Mouse (Mus musculus) ES-Bruce4 (cell line): Measurements from ENCODE around the gene Tmub1. TPM values are rescaled to one million over a fixed set of nuclear protein-coding genes. Genes with fewer than 3 reads are reported as not detected.

Experiments used
- H3K27ac ChIP-seq: 2 replicates; pipeline ENCODE4 v1.5.1; 2012; ENCODE audit warnings: low read length, inconsistent platforms; ENCODE audit not compliant: insufficient read depth
- H3K27me3 ChIP-seq: 2 replicates; pipeline ENCODE4 v1.6.1; 2012; ENCODE audit warnings: mild to moderate bottlenecking, low read length, inconsistent platforms; ENCODE audit not compliant: control insufficient read depth, poor library complexity, insufficient read depth, severe bottlenecking
- H3K36me3 ChIP-seq: 2 replicates; pipeline ENCODE4 v1.6.1; 2012; ENCODE audit warnings: inconsistent platforms, mild to moderate bottlenecking, low read length, moderate library complexity; ENCODE audit not compliant: control insufficient read depth, poor library complexity, insufficient read depth, severe bottlenecking
- H3K4me1 ChIP-seq: one replicate; pipeline ENCODE4 v1.8.1; 2011; ENCODE audit warnings: low read length; ENCODE audit not compliant: control insufficient read depth, insufficient read depth
- H3K4me3 ChIP-seq: 2 replicates; pipeline ENCODE4 v1.5.1; 2011; ENCODE audit warnings: low read depth, mild to moderate bottlenecking, low read length
- H3K9ac ChIP-seq: 2 replicates; pipeline ENCODE4 v1.6.1; 2012; ENCODE audit warnings: low read depth, mild to moderate bottlenecking, inconsistent platforms; ENCODE audit not compliant: poor library complexity, severe bottlenecking
- H3K9me3 ChIP-seq: replicated peaks from 2 replicates; pipeline ENCODE4 v1.6.1; 2012; ENCODE audit warnings: mild to moderate bottlenecking, low read length, inconsistent platforms; ENCODE audit not compliant: control insufficient read depth, poor library complexity, insufficient read depth, severe bottlenecking
- CTCF ChIP-seq: IDR thresholded peaks from one replicate; pipeline ENCODE4 v1.8.1; 2011; ENCODE audit warnings: low read depth, low read length
- EP300 ChIP-seq: IDR thresholded peaks from 2 replicates; pipeline ENCODE4 v1.6.1; 2011; ENCODE audit warnings: low read depth, low read length; ENCODE audit not compliant: insufficient read depth
- POLR2A ChIP-seq: IDR thresholded peaks from one replicate; pipeline ENCODE4 v1.8.1; 2011; ENCODE audit warnings: low read length; ENCODE audit not compliant: insufficient read depth
- polyA plus RNA-seq: library from polyadenylated mRNA; stranded (reverse); fragments of >200 nt; gene quantifications from 2 replicates; pipeline ENCODE4 v1.2.4, GENCODE M21; 2011; ENCODE audit warnings: low read depth; ENCODE audit not compliant: missing spikeins, insufficient read depth, insufficient read length

The Tmub1 gene
- polyA plus RNA-seq, 1 experiment, result 4.8 TPM

- Histone ChIP-seq H3K9me3 (no peaks in the 10 kb centered on the region), H3K27me3 (no peaks in the 10 kb centered on the region), H3K27ac (no peak overlapping the region), H3K4me1 (peaks cover 6% of the 10 kb centered on the region), H3K36me3 (no peaks in the 10 kb centered on the region; the same call in 1 of the 2 replicates), H3K9ac (0 out of 2 replicates have a peak overlapping the region, but pooled peaks have one; percentile 83), H3K4me3 (no peak overlapping the region)
- no peak for TF ChIP-seq CTCF
- TF ChIP-seq POLR2A, result no peak
- TF ChIP-seq EP300, result no peak
These were observed 28.0 kb upstream of the Tmub1 start for GRCm38 (mm10) chr5:24475476-24476241.

- Histone ChIP-seq H3K4me3 (peak overlapping the region; percentile 70), H3K9ac (peak overlapping the region; percentile 83), H3K27ac (no peak overlapping the region), H3K9me3 (no peaks in the 10 kb centered on the region), H3K36me3 (no peaks in the 10 kb centered on the region; the same call in 1 of the 2 replicates), H3K4me1 (peaks cover 6% of the 10 kb centered on the region), H3K27me3 (no peaks in the 10 kb centered on the region)
- TF ChIP-seq EP300 (no peak), POLR2A (no peak), CTCF (no peak)
These were observed 27.1 kb upstream of the Tmub1 start for GRCm38 (mm10) chr5:24474723-24475261.

- peak overlapping the region; percentile 83 for H3K9ac ChIP-seq
- no peak overlapping the region for H3K27ac ChIP-seq
- no peaks in the 10 kb centered on the region for H3K9me3 ChIP-seq
- 0 out of 2 replicates have a peak, but pooled peaks have one; percentile 12 for TF ChIP-seq EP300
- TF ChIP-seq POLR2A, result no peak
- no peak for TF ChIP-seq CTCF
- H3K36me3 ChIP-seq, result no peaks in the 10 kb centered on the region; the same call in 1 of the 2 replicates
- peak overlapping the region; percentile 70 for H3K4me3 ChIP-seq
- no peaks in the 10 kb centered on the region for H3K27me3 ChIP-seq
- H3K4me1 ChIP-seq, result peaks cover 6% of the 10 kb centered on the region
These were observed 26.5 kb upstream of the Tmub1 start for GRCm38 (mm10) chr5:24474025-24474722.

DNA sequence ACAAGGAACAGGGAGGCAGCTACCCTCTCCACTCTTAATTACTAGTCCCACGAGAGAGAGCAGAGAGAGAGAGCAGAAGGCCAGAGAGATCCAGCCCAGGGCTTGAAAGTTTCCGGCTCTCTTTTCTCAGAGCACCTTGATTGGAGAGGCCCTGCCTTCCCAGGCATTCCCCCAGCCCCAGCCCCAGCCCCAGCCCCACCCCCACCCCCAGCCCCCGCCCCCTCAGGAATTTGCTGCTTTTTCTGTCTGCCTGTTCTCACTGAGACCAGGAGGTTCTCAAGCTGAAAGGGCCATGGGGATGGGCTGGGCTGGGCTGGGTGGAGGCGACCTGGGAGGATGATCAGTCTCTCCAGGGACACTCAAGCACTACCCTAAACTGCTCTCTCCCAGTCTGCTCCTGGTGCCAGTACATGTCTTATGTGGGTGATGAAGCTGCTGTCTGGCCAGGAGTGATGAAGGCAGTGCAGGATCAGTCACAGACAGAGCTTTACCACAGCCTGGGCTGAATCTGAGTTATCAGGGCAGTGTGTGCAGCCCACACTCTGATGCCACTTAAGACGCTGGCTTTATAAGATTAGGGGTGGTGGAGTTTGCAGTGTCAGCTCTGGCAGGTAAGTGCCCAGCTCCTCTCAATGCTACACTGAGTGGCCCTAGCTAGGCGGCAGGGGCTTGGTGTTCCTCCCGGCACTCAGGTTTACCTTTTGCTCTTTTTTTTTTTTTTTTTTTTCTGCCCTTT is 25.4 kb upstream of the Tmub1 start:
- H3K9ac ChIP-seq, result no peak overlapping the region
- no peaks in the 10 kb centered on the region; the same call in 1 of the 2 replicates for H3K36me3 ChIP-seq
- H3K4me1 ChIP-seq, result peaks cover 6% of the 10 kb centered on the region
- no peaks in the 10 kb centered on the region for H3K9me3 ChIP-seq
- H3K27me3 ChIP-seq, result no peaks in the 10 kb centered on the region
- no peak overlapping the region for H3K4me3 ChIP-seq
- peak overlapping the region; percentile 47 for H3K27ac ChIP-seq
- TF ChIP-seq POLR2A (no peak), EP300 (no peak), CTCF (no peak)

DNA sequence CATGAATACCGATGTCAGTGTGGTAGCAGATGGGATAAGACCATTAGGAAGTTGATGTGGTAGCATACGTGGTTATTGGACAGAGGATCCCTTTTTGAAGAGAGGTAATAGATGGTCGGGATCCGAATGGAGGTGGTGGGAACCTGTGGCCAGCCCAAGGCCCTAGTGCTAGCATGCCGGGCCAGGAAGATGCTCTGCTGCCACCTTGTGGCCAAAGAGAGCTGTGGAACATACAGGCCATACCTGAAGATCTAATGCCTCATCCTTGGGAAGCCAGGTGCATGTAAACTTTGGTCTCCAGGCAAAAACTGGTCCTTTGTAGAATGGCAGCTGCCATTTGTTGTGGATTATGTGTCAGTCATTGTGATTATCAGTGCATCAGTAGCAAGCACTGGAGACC is 22.9 kb upstream of the Tmub1 start:
- no peaks in the 10 kb centered on the region for H3K36me3 ChIP-seq
- H3K27me3 ChIP-seq, result no peaks in the 10 kb centered on the region
- TF ChIP-seq EP300, result no peak
- peak; percentile 98 for TF ChIP-seq CTCF
- no peak for TF ChIP-seq POLR2A
- H3K9me3 ChIP-seq, result no peaks in the 10 kb centered on the region
- no peak overlapping the region for H3K4me3 ChIP-seq
- peaks cover under 1% of the 10 kb centered on the region for H3K4me1 ChIP-seq
- H3K9ac ChIP-seq, result no peak overlapping the region
- H3K27ac ChIP-seq, result no peak overlapping the region
